Mouse (Mus musculus) cerebellum, adult (tissue): ENCODE data around the gene Tmsb15b2.
"Not testable (repeated sequence)": the region's sequence is repeated elsewhere in the genome, so short reads cannot be mapped to it uniquely, and the experiment has no call there.

Experiments used
- ATAC-seq: cut with Nextera tagmentation; 2 replicates; pipeline ENCODE4 v1.9.2; 2017; ENCODE audit warnings: mild to moderate bottlenecking, moderate library complexity, mixed read lengths; ENCODE audit not compliant: insufficient number of reproducible peaks, low FRiP score, low TSS enrichment

Gene Tmsb15b2

GRCm38 (mm10) chrX:136975397-136975796 is at the start of gene Tmsb15b2:
Tmsb15b2 (minus strand) TSS chrX:136975497.
- not testable (repeated sequence) for ATAC-seq

- peak; percentile 61; the same call in 1 of the 2 replicates for ATAC-seq
Measured at GRCm38 (mm10) chrX:137019310-137019709, 44.0 kb upstream of the Tmsb15b2 start.

DNA sequence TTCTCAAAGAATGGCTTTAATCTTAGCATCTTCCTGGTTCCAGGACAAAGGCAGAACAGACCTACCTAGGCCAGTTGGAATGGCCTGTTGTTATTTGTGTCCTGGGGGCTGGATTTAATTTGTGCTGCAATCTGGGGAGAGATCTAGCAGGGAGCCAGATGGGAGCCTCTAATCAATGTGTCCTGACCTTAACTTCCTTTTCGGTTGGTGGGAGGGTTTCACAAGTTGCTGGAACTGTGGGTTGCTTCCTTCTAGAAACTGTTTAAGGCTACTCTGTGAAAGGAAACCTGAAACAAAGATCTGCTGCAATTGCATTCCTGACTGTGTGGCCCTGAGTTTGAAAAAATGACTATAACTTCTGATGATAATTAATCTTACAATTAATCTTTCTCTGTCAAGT is 42.4 kb upstream of the Tmsb15b2 start:
- ATAC-seq: no peak

GRCm38 (mm10) chrX:137015099-137015709 is 39.9 kb upstream of the Tmsb15b2 start:
- ATAC-seq: peak; percentile 79

GRCm38 (mm10) chrX:136996256-136996655 is 21.0 kb upstream of the Tmsb15b2 start:
- ATAC-seq: no peak

DNA sequence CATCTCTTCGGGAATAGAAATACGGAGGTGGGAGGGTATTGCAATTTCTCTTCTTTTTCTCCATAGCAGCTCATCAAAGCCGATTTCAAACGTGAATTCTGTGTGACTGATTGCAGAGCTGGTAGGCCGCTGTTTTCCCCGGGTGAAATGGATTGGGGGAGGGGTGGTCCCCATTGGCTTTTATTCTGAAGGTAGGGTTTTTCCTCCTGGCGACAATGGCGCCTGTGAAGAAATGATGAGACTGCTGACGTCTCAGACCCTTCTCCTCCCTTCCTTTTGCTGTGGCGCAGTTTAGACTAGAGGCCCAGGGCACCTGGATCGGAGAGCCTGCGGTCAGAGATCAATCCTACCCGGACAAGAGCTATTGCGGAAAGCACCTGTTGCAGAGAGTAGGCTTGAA is 18.3 kb upstream of the Tmsb15b2 start:
- ATAC-seq: no peak

GRCm38 (mm10) chrX:136992978-136993547 is 17.8 kb upstream of the Tmsb15b2 start, which contains the start of gene Zcchc18:
Zcchc18 (plus strand) TSS chrX:136993155.
- peak; percentile 95 for ATAC-seq

GRCm38 (mm10) chrX:136992191-136992965 is 17.1 kb upstream of the Tmsb15b2 start:
- ATAC-seq: peak; percentile 49

- ATAC-seq: no peak
Measured at GRCm38 (mm10) chrX:136991274-136991673, 16.0 kb upstream of the Tmsb15b2 start.

DNA sequence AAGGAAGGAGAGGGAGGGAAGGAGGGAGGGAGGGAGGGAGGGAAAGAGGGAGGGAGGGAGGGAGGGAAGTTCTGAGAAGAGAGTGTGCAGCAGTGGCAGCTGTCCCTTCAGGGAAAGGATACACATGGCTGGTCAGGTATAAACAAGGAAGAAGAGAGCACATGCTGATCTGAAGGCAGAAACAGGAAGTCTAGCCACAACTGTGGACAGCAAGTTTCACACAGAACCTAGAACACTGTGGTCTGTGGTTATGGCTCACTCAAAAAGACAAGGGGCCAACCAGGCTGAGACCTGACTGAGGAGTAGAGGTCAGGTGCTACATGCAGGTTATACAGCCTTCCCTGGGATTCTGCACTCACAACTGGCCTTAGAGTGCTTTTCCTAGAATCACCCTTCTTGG is 10.7 kb upstream of the Tmsb15b2 start:
- ATAC-seq: no peak

- peak; percentile 39; the same call in 1 of the 2 replicates for ATAC-seq
Measured at GRCm38 (mm10) chrX:136978616-136979015, 3.3 kb upstream of the Tmsb15b2 start.

- peak; percentile 100 for ATAC-seq
Measured at GRCm38 (mm10) chrX:136976424-136977084, 1.3 kb upstream of the Tmsb15b2 start, which contains the start of the genes Tmsb15l and Tmsb15b1. Tmsb15l (minus strand) TSS chrX:136976869. Tmsb15b1 (minus strand) TSS chrX:136976874.

GRCm38 (mm10) chrX:136959688-136960087 is 15.6 kb downstream of the Tmsb15b2 start:
- peak; percentile 66; the same call in 1 of the 2 replicates for ATAC-seq

DNA sequence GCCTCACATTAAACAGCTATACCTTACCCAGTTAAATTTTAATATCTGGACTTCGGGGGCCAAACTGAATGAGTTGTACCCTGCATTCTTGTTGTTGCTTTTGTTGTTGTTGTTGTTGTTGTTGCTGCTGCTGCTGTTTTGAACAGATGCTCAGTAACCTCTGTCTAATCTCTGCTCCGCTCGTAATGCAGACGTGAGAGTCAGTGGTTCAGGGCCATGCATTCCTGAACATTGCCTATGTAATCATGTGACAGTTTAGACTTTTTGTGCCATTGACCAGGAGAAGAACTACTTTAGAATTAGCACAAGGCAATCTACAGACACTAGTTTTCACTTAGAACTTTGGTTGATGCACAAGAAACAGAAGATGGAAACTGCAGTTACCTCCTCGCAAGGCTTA is 17.0 kb downstream of the Tmsb15b2 start:
- ATAC-seq: not testable (repeated sequence)

DNA sequence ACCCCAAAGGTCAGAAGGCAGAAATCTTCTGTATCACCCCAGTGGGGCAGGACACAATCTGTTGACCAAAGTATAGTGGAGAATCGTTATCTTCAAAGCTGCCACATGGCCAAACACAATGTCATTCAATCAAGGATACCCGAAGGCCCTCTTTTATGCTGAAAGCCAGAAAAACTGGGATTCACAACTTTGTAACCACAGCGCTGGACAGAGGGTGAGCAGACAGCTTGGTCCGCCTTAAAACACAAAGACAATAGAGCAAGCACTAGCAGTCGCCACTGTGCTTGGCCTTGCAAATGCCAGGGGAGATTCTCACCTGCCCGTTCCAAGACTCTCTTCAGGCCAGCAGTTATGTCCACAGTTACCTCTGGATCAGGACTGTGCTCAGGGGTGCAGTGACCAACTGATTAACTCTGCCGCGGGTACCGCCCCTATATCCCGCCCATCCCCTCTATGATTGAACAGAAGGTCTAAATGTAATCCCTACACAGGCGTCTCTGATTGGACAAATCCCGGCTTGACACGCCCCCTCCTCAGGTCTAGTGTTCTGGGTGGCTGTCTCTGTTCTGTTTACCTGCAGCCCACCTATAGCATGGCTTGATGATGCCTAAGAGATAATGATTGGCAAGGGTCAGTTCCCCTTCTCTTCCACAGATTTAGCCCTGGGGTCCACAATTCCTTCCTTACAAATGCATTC is 17.6 kb downstream of the Tmsb15b2 start:
- peak; percentile 100 for ATAC-seq

DNA sequence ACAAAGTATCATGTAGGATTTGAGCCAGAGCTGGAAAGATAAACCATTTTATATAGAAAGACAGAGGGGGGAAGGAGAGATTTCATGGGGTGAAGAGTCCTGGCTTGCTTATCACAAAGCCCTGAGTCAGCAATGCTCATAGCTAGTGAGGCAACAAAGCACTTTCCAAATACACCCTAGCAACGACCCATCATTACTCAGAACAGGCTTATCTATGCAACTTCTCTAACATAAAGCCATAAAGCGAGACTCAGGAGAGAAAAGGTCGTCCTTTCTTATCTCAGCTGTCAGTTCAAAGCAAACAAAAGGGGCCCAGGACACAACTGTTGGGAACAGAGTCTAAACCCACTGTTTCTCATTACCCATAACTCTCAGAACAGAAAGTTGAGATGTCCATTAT is 37.3 kb downstream of the Tmsb15b2 start:
- ATAC-seq: no peak

DNA sequence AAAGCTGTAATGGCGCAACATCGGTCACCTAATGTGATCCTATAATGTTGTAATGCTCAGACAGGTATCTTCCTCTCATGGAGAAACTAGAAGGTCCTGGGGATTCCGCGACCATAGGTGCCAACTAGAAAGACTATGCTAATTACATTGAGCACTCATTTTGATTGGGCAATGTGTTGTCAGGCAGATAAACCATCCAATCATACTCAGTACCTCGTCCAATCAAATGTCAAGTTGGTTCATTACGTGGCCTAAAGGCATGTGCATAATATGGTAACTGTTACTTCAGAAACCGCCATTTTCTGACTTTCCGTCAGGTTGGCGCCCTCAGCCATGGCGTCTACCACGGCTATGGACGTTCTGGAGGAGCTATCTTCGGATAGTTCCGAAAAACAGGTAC is 48.3 kb downstream of the Tmsb15b2 start, which contains the start of gene H2bfm:
H2bfm (plus strand) TSS at position 295 of the 400 bp plus-strand sequence.
- ATAC-seq: no peak

DNA sequence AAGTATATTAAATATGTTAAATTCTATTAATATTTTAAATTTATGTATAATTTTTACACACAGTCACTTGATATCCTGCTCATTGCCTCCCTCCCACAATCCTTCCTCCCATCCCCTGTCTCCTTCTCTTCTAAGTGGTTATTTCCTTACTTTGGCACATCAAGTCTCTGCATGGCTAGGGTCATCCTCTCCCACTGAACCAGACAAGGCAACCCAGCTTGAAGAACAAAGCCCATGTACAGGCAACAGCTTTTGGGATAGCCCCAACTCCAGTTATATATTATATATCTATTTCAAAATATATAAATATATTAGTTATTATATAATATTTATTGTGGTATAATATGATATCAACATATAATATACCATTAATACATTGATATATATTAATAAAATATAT is 49.4 kb downstream of the Tmsb15b2 start:
- ATAC-seq: no peak
